Mouse (Mus musculus): ENCODE measurements at regions not wholly inside any gene's neighbourhood (a gene's known extent, or its start where the extent isn't known, plus 50 kb on each side); places are given as distances from the start of the nearest gene placed in this dataset.

GRCm38 (mm10) chr8:34495974-34496373, 384.4 kb upstream of the Gm10131 start:
- DNase-seq (ENCODE audit: extremely low spot score), result no peak

- no peak for DNase-seq (ENCODE audit: extremely low spot score)
Measured at GRCm38 (mm10) chr8:34488746-34489400, 377.3 kb upstream of the Gm10131 start.

- peak; percentile 22 for DNase-seq (ENCODE audit: extremely low spot score)
Measured at GRCm38 (mm10) chr8:34486433-34487096, 375.0 kb upstream of the Gm10131 start.

- DNase-seq (ENCODE audit: extremely low spot score), result no peak
Measured at GRCm38 (mm10) chr8:34485905-34486304, 374.4 kb upstream of the Gm10131 start.

- no peak for DNase-seq (ENCODE audit: extremely low spot score)
Measured at GRCm38 (mm10) chr8:34485346-34485745, 373.8 kb upstream of the Gm10131 start.

GRCm38 (mm10) chr8:34484551-34485335, 373.2 kb upstream of the Gm10131 start:
- DNase-seq (ENCODE audit: extremely low spot score), result peak; percentile 58

GRCm38 (mm10) chr8:34483212-34483611, 371.7 kb upstream of the Gm10131 start:
- DNase-seq (ENCODE audit: extremely low spot score), result no peak

- DNase-seq (ENCODE audit: extremely low spot score), result no peak
Measured at GRCm38 (mm10) chr8:34482676-34483075, 371.1 kb upstream of the Gm10131 start.

GRCm38 (mm10) chr8:34480496-34480895, 369.0 kb upstream of the Gm10131 start:
- DNase-seq (ENCODE audit: extremely low spot score), result no peak

- no peak for DNase-seq (ENCODE audit: extremely low spot score)
Measured at GRCm38 (mm10) chr8:34478891-34479290, 367.4 kb upstream of the Gm10131 start.

- DNase-seq (ENCODE audit: extremely low spot score), result no peak
Measured at GRCm38 (mm10) chr8:34478465-34478864, 366.9 kb upstream of the Gm10131 start.

- DNase-seq (ENCODE audit: extremely low spot score), result no peak
Measured at GRCm38 (mm10) chr8:34476146-34476820, 364.7 kb upstream of the Gm10131 start.

- no peak for DNase-seq (ENCODE audit: extremely low spot score)
Measured at GRCm38 (mm10) chr8:34474593-34474992, 363.1 kb upstream of the Gm10131 start.

- DNase-seq (ENCODE audit: extremely low spot score), result no peak
Measured at GRCm38 (mm10) chr8:34473769-34474168, 362.2 kb upstream of the Gm10131 start.

GRCm38 (mm10) chr8:34473301-34473700, 361.8 kb upstream of the Gm10131 start:
- no peak for DNase-seq (ENCODE audit: extremely low spot score)

GRCm38 (mm10) chr8:34472846-34473245, 361.3 kb upstream of the Gm10131 start:
- no peak for DNase-seq (ENCODE audit: extremely low spot score)

- DNase-seq (ENCODE audit: extremely low spot score), result no peak
Measured at GRCm38 (mm10) chr8:34472434-34472833, 360.9 kb upstream of the Gm10131 start.

- DNase-seq (ENCODE audit: extremely low spot score), result no peak
Measured at GRCm38 (mm10) chr8:34469091-34469490, 357.6 kb upstream of the Gm10131 start.

- DNase-seq (ENCODE audit: extremely low spot score), result no peak
Measured at GRCm38 (mm10) chr8:34466786-34467364, 355.3 kb upstream of the Gm10131 start.

GRCm38 (mm10) chr8:34465398-34465797, 353.9 kb upstream of the Gm10131 start:
- DNase-seq (ENCODE audit: extremely low spot score), result no peak

GRCm38 (mm10) chr8:34462262-34462661, 350.7 kb upstream of the Gm10131 start:
- no peak for DNase-seq (ENCODE audit: extremely low spot score)

GRCm38 (mm10) chr8:34458300-34458699, 346.8 kb upstream of the Gm10131 start:
- no peak for DNase-seq (ENCODE audit: extremely low spot score)

All from embryo, embryonic 9.5 days (tissue).